Mouse (Mus musculus) embryonic fibroblast, embryonic 13.5 days (primary cell): Measurements from ENCODE around the gene Hist1h2ac.

Experiments used
- CTCF ChIP-seq: IDR thresholded peaks from 2 replicates; pipeline ENCODE4 v1.5.1; 2011; ENCODE audit warnings: mild to moderate bottlenecking, control low read depth, low read length, moderate library complexity, borderline replicate concordance; ENCODE audit not compliant: insufficient read depth
- POLR2A ChIP-seq: IDR thresholded peaks from 2 replicates; pipeline ENCODE4 v1.6.1; 2011; ENCODE audit warnings: low read depth, mild to moderate bottlenecking, control low read depth, low read length, moderate library complexity

- TF ChIP-seq CTCF (no peak), POLR2A (no peak; the same call in 1 of the 2 replicates)
These were observed 1.2 kb downstream of the Hist1h2ac start for GRCm38 (mm10) chr13:23682623-23682946.
